Mouse (Mus musculus) mesoderm, embryonic 11.5 days (tissue): ENCODE results near the gene Dgat2.

Experiments used
- DNase-seq: peaks from one replicate; pipeline ENCODE4 v3.0.0-alpha.2; 2012; ENCODE audit warnings: low read depth, low spot score

Gene Dgat2

DNA sequence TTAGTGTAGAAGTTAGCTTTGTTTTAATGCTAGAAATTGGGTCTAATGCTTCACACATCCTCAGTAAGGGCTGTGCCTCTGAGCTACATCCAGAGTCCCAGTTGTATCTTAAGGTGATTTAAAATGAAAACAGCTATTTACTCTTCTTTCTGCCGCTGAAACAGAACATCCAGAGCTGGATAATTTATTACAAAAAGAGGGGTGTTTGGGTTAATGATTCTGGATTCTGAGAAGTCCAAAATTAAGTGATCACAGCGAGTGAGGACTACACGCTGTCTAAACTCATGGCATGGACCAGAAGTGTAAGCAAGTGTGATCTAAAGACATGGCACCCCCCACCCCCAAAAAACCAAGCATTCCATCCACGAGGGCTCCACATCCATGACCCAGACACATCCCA lies 11.4 kb upstream of the Dgat2 start:
- DNase-seq = no peak

- DNase-seq = no peak
Measured at GRCm38 (mm10) chr7:99191411-99191810, 8.9 kb upstream of the Dgat2 start.

GRCm38 (mm10) chr7:99189885-99190284 lies 7.4 kb upstream of the Dgat2 start:
- DNase-seq = no peak

- no peak for DNase-seq
Measured at GRCm38 (mm10) chr7:99188630-99189029, 6.1 kb upstream of the Dgat2 start.

DNA sequence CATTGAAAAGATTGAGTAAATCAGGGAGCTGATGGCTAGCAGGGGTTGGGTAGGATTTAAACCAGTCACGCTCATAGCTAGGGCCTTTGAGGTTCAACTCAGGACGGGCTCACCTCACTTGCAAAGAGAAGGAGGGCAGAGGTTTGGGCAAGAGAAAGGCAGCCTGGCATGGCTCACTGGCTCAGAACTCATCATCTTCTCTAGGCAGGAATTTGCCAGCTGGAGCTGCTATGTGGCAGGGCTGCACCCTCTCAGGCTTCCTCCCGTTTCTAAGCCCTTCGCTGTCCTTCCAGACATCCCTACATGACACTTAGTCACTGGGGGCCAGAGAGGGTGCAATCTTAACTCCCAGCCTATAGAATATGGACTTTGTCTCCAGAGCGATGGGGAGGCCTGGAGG lies 4.9 kb upstream of the Dgat2 start:
- no peak for DNase-seq

DNA sequence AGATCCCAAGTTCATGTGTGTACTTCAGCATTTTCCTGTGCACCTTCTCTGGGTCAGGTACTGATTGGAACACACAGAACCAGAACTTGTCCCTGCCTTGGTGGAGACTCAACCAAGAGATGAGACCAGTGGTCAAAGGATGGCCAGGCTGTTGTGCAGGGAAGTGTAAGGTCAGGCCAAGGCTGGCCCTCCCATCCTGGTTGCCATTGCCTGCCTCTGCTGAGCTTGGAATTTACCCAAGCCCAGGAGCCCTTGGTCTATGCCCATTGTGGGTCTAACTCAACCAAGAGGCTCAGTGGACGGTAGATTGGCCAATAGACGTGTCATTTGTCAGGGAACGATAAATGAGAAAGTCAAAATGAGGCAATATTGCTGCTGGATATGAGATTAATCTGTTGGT lies 2.9 kb upstream of the Dgat2 start:
- no peak for DNase-seq

DNA sequence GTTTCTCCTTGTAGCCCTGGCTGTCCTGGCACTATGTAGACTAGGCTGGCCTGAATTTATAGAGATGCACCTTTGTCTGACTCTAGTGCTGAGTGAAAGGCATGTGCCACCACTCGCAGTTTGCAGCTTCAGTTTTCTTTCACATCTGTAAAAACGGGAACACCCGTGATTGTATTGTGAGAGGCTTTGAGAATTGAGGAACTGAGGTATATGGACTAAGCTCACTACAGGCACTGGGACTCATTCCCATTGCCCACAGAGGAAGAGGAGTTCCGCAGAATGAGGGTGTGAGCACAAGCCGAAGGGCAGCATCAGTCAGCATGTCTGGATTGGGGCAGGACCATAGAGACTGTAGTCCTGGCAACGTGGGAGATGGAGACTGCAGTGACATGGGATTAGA lies 1.2 kb upstream of the Dgat2 start:
- DNase-seq = no peak

DNA sequence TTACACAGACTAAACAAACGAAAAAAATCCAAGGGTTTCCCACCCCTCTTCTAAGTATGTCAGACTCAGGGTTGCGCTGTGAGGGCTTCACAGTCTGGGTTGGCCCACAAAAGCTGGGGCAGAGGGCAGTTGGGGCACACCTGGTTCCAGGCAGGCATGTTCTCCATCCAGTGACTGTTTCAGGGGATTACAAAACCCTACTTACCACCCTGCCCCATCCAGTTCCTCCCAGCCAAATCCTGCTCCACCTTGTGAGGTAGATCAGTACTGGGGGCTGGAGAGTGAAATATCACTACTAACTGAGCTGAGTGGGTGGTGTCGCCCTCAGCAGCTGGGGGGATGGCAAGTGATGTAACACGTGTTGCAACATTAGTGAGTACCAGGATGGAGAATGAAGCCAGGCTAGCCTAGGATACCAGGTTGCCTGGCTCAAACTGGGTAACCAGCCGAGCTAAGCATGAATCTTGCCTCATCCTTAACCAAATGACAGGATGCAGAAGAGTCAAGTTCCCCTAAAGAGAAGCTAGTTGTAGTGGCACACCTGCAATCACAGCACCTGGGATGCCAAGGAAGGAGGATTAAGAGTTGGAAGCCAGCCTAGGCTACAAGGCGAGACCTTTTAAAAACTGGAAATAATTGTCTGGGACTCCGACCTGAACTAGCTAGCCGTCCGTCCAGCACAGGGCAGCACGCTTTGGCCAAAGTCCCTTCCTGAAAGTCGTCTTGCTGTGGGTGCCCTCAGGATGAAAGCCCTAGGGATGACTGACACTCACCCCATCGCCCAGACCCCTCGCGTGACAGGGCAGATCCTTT lies 694 bp downstream of the Dgat2 start:
- DNase-seq = no peak

- no peak for DNase-seq
Measured at GRCm38 (mm10) chr7:99180162-99180561, 2.4 kb downstream of the Dgat2 start.

GRCm38 (mm10) chr7:99179271-99179670 lies 3.2 kb downstream of the Dgat2 start:
- no peak for DNase-seq

GRCm38 (mm10) chr7:99177386-99177785 lies 5.1 kb downstream of the Dgat2 start:
- no peak for DNase-seq

DNA sequence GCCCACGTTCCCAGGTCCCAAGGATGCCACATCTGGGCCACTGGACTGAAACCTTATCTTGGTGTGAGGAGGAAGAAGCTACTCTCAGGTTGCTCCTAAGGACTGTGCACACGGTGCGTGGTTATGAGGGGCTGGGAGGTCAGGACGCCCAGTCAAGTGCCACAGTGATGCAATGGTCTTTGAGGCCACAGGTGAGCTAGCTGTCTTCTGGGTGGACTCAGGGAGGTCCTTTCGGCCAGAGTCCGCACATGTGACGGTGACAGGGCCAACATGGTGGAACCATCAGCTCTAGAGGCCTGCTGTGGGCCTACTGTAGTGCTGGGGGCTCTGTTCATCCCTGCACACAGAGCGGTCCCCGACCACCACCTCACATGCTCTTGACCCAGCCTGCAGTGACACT lies 6.9 kb downstream of the Dgat2 start:
- DNase-seq = no peak

GRCm38 (mm10) chr7:99175118-99175517 lies 7.4 kb downstream of the Dgat2 start:
- DNase-seq = no peak

- no peak for DNase-seq
Measured at GRCm38 (mm10) chr7:99174006-99174405, 8.5 kb downstream of the Dgat2 start.

DNA sequence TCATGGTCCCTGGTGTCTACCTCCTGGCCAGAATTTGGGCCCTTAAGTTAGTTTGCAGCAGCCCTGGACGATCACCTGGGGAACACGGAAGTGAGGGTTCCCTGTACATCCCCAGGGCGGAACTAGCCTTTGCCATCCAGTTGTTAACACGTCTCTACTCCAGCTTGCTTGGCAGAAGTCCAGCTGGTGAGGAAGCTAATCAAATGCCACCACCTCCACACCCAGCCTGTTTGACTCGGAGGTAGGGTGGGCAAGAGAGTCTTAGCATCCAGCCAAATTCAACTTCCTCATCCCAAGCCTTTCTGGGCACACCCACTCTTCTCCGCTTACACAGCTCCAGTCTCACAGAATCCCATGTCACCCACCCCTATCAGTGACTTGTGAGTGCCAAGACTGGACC lies 9.6 kb downstream of the Dgat2 start:
- no peak for DNase-seq

GRCm38 (mm10) chr7:99171730-99172463 lies 10.6 kb downstream of the Dgat2 start:
- DNase-seq = no peak

DNA sequence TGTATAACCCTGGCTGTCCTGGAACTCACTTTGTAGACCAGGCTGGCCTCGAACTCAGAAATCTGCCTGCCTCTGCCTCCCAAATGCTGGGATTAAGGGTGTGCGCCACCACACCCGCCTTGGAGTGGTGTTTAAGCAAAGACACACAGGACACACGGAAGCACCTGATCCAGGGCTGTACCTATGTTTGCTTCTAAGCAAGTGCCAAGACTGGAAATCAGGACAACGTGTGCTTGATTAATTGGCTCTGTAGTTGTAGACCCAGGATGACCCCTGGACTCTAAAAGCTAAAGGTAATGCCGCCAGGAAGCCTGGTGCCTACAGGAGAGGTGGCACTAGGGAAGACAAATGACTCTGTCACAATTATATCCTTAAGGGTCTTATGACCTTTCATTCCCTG lies 12.0 kb downstream of the Dgat2 start:
- DNase-seq = no peak

DNA sequence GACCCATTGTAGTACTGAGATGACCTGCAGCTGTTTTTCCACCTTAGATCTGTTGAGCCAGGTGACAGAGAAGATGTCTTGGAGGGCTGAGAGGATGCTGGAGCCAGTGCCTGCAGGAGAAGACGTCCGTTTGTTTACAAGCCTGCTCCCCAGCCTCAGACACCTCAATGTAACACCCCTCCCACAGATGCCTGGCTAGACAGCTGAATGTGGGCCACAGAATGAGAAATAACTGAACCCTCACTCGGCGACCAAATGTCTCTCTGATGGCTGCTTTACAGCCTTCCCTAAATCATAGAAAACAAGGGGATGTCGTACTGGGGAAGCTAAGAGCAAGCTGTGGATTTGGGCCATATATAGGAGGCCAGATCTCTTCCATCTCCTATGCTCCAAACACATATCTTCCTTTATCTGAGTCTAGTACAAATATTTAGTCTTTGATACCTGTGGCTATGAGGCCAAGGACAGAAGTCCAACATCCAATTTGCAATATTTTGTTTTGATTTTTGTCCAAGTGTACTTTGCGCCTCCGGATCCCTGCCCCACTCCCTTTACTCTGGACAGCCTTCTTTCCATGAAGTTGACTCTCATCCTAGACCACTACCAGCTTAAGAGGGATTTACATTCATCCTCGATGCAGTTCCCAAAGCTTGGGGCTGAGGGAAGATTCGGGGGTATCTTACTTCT lies 12.7 kb downstream of the Dgat2 start:
- no peak for DNase-seq

GRCm38 (mm10) chr7:99168756-99169155 lies 13.8 kb downstream of the Dgat2 start:
- no peak for DNase-seq

- DNase-seq = no peak
Measured at GRCm38 (mm10) chr7:99167939-99168338, 14.6 kb downstream of the Dgat2 start.

GRCm38 (mm10) chr7:99166159-99166558 lies 16.4 kb downstream of the Dgat2 start:
- no peak for DNase-seq

DNA sequence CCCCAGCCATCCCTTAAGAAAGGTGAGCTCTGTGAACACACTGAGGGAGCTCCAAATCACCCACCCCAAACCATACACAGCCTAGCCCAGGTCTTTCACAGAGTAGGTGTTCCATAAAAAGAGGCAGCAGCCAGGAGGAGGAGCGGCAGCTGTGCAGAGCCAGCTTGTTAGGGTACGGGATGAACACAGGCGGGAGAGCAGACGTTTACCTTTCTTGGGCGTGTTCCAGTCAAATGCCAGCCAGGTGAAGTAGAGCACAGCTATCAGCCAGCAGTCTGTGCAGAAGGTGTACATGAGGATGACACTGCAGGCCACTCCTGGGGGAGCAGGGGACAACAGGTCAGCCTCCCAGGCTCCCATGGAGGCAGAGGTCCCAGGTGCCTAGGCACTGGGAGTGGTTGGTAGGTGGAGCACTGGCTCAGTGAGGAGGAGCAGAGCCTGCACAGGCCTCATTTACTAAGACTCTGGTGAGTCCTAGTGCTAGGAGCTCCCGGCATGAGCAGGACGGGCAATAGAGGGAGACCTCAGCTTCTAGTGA lies 17.6 kb downstream of the Dgat2 start:
- no peak for DNase-seq
